Mouse (Mus musculus) neural tube, embryonic 15.5 days (tissue): Measurements from ENCODE around the gene Olah. TPM values are rescaled to one million over a fixed set of nuclear protein-coding genes. Genes with fewer than 3 reads are reported as not detected.
"Not testable (repeated sequence)": the region's sequence is repeated elsewhere in the genome, so short reads cannot be mapped to it uniquely, and the experiment has no call there.

Experiments used
- ATAC-seq: fragments of 200-750 bp; cut with Nextera tagmentation; 2 replicates; pipeline ENCODE4 v1.8.0; 2017; ENCODE audit warnings: mild to moderate bottlenecking, moderate TSS enrichment, moderate library complexity; ENCODE audit not compliant: low FRiP score
- H3K27ac ChIP-seq: fragments of 300-500 bp; sonication (generic); replicated peaks from 2 replicates; pipeline ENCODE4 v1.5.1; 2015; ENCODE audit warnings: mild to moderate bottlenecking, inconsistent platforms
- H3K27me3 ChIP-seq: fragments of 300-500 bp; sonication (generic); replicated peaks from 2 replicates; pipeline ENCODE4 v1.6.1; 2015; ENCODE audit warnings: inconsistent platforms
- H3K36me3 ChIP-seq: fragments of 300-500 bp; sonication (generic); 2 replicates; pipeline ENCODE4 v1.6.1; 2015; ENCODE audit warnings: inconsistent platforms
- H3K4me1 ChIP-seq: fragments of 300-500 bp; sonication (generic); 2 replicates; pipeline ENCODE4 v1.6.1; 2015; ENCODE audit warnings: inconsistent platforms
- H3K4me2 ChIP-seq: fragments of 300-500 bp; sonication (generic); 2 replicates; pipeline ENCODE4 v1.6.1; 2015; ENCODE audit warnings: inconsistent platforms, mild to moderate bottlenecking, moderate library complexity
- H3K4me3 ChIP-seq: fragments of 300-500 bp; sonication (generic); replicated peaks from 2 replicates; pipeline ENCODE4 v1.5.1; 2015; ENCODE audit warnings: mild to moderate bottlenecking, inconsistent platforms
- H3K9ac ChIP-seq: fragments of 300-500 bp; sonication (generic); replicated peaks from 2 replicates; pipeline ENCODE4 v1.6.1; 2015; ENCODE audit warnings: mild to moderate bottlenecking, inconsistent platforms
- H3K9me3 ChIP-seq: fragments of 300-500 bp; sonication (generic); replicated peaks from 2 replicates; pipeline ENCODE4 v1.6.1; 2016; ENCODE audit warnings: inconsistent platforms
- WGBS: fragments of 180-500 bp; shearing (Covaris S2); methylation state at CpG from one replicate; pipeline ENCODE4 v1.1.7; 2015; ENCODE audit warnings: mixed read lengths; 5-methylcytosine and 5-hydroxymethylcytosine counted together
- polyA plus RNA-seq: library from polyadenylated mRNA; unstranded; fragments of >200 nt; fragmentation: Nextera tagmentation; extraction: Ambion mirVana; gene quantifications from 2 replicates; pipeline ENCODE4 v1.2.1, GENCODE M21; 2015

The Olah gene
- polyA plus RNA-seq = not detected in 2 replicates

DNA sequence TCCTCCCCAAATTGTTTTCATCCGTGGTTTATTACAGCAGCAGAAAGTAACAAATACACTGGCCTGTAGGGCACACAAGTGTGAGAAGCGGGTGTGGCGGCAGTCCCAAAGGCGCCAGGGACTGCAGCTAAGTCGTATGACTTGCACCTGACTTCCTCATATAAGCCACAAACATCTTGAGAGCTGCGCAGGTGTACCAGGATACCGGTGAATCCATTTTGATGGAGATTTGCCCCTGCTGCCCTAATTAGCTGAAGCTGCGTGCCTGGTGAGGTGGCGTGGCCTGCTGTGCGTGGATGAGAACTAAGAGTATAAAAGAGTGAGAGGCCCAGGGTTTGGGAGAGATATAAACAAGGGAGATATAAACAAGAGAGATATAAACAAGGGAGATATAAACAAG, at the start of gene Olah:
Gene Olah, minus strand, starts transcription at position 101 of the 400 bp plus-strand sequence.
- not testable (repeated sequence) for H3K4me3 ChIP-seq, H3K9me3 ChIP-seq, H3K4me1 ChIP-seq, H3K27me3 ChIP-seq, ATAC-seq, H3K36me3 ChIP-seq, H3K27ac ChIP-seq, H3K4me2 ChIP-seq, H3K9ac ChIP-seq
- WGBS = 74% methylated on average over 10 of the region's 10 CpGs

GRCm38 (mm10) chr2:3445984-3446383, 49.0 kb upstream of the Olah start:
- WGBS = 66% methylated on average over 4 of the region's 4 CpGs
- Histone ChIP-seq H3K4me3 (no peak overlapping the region), H3K9me3 (no peaks in the 10 kb centered on the region), H3K27me3 (no peaks in the 10 kb centered on the region), H3K27ac (no peak overlapping the region), H3K9ac (no peak overlapping the region), H3K4me2 (no peak overlapping the region), H3K36me3 (peaks cover 45% of the 10 kb centered on the region), H3K4me1 (no peaks in the 10 kb centered on the region)
- no peak for ATAC-seq

DNA sequence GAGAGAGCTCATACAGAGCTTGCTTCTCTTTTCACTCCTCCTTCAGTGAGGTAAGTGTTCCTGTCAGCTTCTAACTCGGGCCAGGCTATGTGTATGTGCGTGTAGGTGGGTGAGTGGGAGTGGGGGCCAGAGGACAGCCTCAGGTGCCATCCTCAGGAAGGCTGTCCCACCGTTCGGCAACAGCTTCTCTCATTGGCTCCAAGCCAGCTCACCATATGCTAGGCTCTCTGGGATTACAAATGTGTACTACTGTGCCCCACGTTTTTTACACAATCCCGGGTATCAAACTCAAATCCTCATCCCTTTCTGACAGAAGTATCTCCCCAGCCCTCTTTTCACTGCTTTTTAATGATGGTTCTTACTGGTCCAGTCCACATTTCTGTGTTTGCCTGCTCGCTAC, 47.2 kb upstream of the Olah start:
- WGBS = 70% methylated on average over 7 of the region's 7 CpGs
- Histone ChIP-seq H3K27ac (no peak overlapping the region), H3K36me3 (peaks cover 39% of the 10 kb centered on the region), H3K4me3 (no peak overlapping the region), H3K9ac (no peak overlapping the region), H3K4me1 (no peaks in the 10 kb centered on the region), H3K27me3 (no peaks in the 10 kb centered on the region), H3K9me3 (no peaks in the 10 kb centered on the region), H3K4me2 (no peak overlapping the region)
- ATAC-seq = no peak

- Histone ChIP-seq H3K27ac (no peak overlapping the region), H3K36me3 (peaks cover 25% of the 10 kb centered on the region), H3K4me1 (no peaks in the 10 kb centered on the region), H3K9me3 (no peaks in the 10 kb centered on the region), H3K4me2 (no peak overlapping the region), H3K9ac (no peak overlapping the region), H3K4me3 (no peak overlapping the region), H3K27me3 (no peaks in the 10 kb centered on the region)
- WGBS = 57% methylated on average over 7 of the region's 7 CpGs
- no peak for ATAC-seq
Observed at GRCm38 (mm10) chr2:3437956-3438355, 40.9 kb upstream of the Olah start.

- no peak overlapping the region for H3K4me3 ChIP-seq
- H3K27me3 ChIP-seq = no peaks in the 10 kb centered on the region
- WGBS = 87% methylated on average over 6 of the region's 6 CpGs
- H3K4me1 ChIP-seq = no peaks in the 10 kb centered on the region
- H3K27ac ChIP-seq = no peak overlapping the region
- no peak overlapping the region for H3K4me2 ChIP-seq
- no peak for ATAC-seq
- peaks cover 27% of the 10 kb centered on the region for H3K36me3 ChIP-seq
- H3K9me3 ChIP-seq = no peaks in the 10 kb centered on the region
- no peak overlapping the region for H3K9ac ChIP-seq
Observed at GRCm38 (mm10) chr2:3435369-3436061, 38.5 kb upstream of the Olah start.

- no peaks in the 10 kb centered on the region for H3K27me3 ChIP-seq
- H3K27ac ChIP-seq = no peak overlapping the region
- H3K4me1 ChIP-seq = no peaks in the 10 kb centered on the region
- WGBS = 94% methylated on average over 9 of the region's 9 CpGs
- ATAC-seq = no peak
- no peak overlapping the region for H3K9ac ChIP-seq
- no peak overlapping the region for H3K4me2 ChIP-seq
- no peak overlapping the region for H3K4me3 ChIP-seq
- H3K36me3 ChIP-seq = peaks cover 24% of the 10 kb centered on the region
- no peaks in the 10 kb centered on the region for H3K9me3 ChIP-seq
Observed at GRCm38 (mm10) chr2:3430956-3431355, 33.9 kb upstream of the Olah start.

DNA sequence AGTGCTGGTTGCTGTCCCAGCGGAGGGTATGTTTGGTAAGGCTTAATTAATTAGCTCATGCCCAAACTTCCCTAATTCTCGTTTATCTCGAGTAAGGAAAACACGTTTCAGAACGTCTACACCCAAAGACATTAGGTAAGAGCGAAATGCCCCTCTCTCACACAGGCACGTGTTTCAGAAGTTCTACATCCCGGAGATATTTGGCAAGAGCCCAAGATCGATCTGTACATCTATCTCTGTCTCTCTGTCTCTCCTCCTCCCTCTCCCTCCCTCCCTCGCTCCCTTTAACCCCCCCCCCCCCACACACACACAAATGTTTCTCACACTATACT, 27.5 kb upstream of the Olah start:
- ATAC-seq = peak; percentile 9; the same call in 1 of the 2 replicates
- Histone ChIP-seq H3K4me3 (peak overlapping the region; percentile 70), H3K27ac (no peak overlapping the region), H3K36me3 (0 out of 2 replicates have a peak, but pooled peaks cover 7% of the 10 kb centered on the region), H3K27me3 (no peaks in the 10 kb centered on the region), H3K4me1 (peaks cover 20% of the 10 kb centered on the region), H3K9ac (peak overlapping the region; percentile 57), H3K9me3 (no peaks in the 10 kb centered on the region), H3K4me2 (peak overlapping the region; percentile 97)
- 8% methylated on average over 9 of the region's 10 CpGs for WGBS

DNA sequence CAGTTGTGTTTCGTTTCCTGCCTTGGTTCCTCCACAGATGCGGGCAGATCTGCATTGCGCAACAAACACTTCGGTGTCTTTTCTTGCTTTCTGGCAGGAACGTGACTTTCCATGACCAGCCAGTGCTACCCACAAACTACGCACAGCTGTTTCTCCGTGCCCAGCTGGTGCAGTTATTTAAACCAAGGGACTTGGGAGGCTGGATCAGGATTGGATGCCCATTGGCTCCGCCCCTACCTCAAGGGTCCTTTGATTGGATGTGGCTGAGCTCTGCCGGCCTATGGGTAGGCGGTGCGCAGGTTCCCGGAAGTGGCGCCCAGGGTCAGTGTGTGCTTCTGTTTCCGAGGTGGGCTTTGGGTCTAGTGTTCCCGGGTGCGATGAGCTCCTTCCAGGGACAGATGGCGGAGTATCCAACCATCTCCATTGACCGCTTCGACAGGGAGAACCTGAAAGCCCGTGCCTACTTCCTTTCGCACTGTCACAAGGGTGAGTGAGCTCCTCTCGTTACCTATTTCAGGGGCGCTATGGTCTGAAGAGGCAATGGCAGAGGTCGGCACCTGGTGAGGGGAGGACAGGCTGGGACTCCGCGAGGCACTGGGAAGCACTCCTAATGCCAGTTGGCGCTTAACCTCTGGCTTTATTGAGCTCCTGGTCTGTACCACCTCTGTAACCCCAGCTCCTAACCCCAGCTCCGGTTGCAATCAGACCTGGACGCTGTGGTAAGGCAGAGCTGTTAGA, 27.0 kb upstream of the Olah start, which contains the start of gene Dclre1c:
Gene Dclre1c, plus strand, starts transcription at position 291 of the 738 bp plus-strand sequence.
- peak within 1 kb of the TSS; percentile 97 for H3K4me2 ChIP-seq
- H3K36me3 ChIP-seq = 0 out of 2 replicates have a peak, but pooled peaks cover 2% of the 10 kb centered on the region
- ATAC-seq = peak; percentile 99
- peaks cover 20% of the 10 kb centered on the region for H3K4me1 ChIP-seq
- H3K27ac ChIP-seq = no peak within 1 kb of the TSS
- H3K9me3 ChIP-seq = no peaks in the 10 kb centered on the region
- H3K9ac ChIP-seq = peak within 1 kb of the TSS; percentile 57
- no peaks in the 10 kb centered on the region for H3K27me3 ChIP-seq
- H3K4me3 ChIP-seq = peak within 1 kb of the TSS; percentile 70
- WGBS = 1% methylated on average over 29 of the region's 29 CpGs

GRCm38 (mm10) chr2:3422548-3422947, 25.5 kb upstream of the Olah start, which contains the start of gene Meig1:
TSS of gene Meig1 (minus strand) at chr2:3422648.
- no peak within 1 kb of the TSS for H3K9ac ChIP-seq
- peaks cover 26% of the 10 kb centered on the region for H3K4me1 ChIP-seq
- no peak within 1 kb of the TSS for H3K27ac ChIP-seq
- H3K36me3 ChIP-seq = no peaks in the 10 kb centered on the region
- no peaks in the 10 kb centered on the region for H3K9me3 ChIP-seq
- no peak for ATAC-seq
- WGBS = 75% methylated on average over 3 of the region's 3 CpGs
- H3K4me3 ChIP-seq = no peak within 1 kb of the TSS; the same call in 1 of the 2 replicates
- H3K27me3 ChIP-seq = peaks cover 7% of the 10 kb centered on the region; the same call in 1 of the 2 replicates
- peak within 1 kb of the TSS; percentile 97 for H3K4me2 ChIP-seq

GRCm38 (mm10) chr2:3420157-3420556, 23.1 kb upstream of the Olah start:
- Histone ChIP-seq H3K27ac (0 out of 2 replicates have a peak overlapping the region, but pooled peaks have one; percentile 28), H3K4me1 (peaks cover 25% of the 10 kb centered on the region), H3K9ac (no peak overlapping the region), H3K9me3 (no peaks in the 10 kb centered on the region), H3K4me3 (no peak overlapping the region), H3K4me2 (no peak overlapping the region), H3K27me3 (peaks cover 18% of the 10 kb centered on the region; the same call in 1 of the 2 replicates), H3K36me3 (no peaks in the 10 kb centered on the region)
- WGBS = 40% methylated on average over 4 of the region's 4 CpGs
- no peak for ATAC-seq

DNA sequence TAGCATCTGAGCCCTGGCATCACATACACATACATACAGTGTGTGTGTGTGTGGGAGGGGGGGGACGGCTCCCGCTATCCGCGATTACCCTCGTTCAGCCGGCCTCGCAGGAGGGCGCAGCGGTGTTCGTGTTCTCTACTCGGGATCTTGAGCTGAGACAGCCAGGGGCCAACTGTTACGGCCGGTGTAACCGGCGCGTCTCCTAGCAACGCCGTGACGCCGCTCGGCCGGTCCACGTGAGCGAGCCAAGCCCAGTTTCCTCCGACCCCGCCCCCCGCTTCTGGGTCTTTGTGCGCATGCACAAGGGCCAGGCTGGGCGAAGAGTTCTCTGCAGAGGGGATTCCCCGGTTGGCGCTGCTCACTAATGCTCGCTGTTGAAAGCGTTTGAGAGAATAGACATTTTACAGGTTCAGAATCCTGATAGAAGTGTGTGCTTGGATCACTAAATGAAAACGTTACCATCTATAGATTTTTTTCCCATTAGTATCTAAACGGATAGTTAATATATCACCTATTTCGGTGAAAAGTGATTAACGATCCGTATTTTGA, 21.9 kb upstream of the Olah start:
- Histone ChIP-seq H3K27me3 (peaks cover 18% of the 10 kb centered on the region; the same call in 1 of the 2 replicates), H3K9me3 (no peaks in the 10 kb centered on the region), H3K36me3 (no peaks in the 10 kb centered on the region), H3K4me1 (peaks cover 15% of the 10 kb centered on the region), H3K27ac (peak overlapping the region; percentile 48; the same call in 1 of the 2 replicates), H3K4me2 (peak overlapping the region; percentile 71), H3K9ac (peak overlapping the region; percentile 52), H3K4me3 (peak overlapping the region; percentile 62)
- under 1% methylated on average over 38 of the region's 38 CpGs for WGBS
- peak; percentile 93 for ATAC-seq
